Mouse (Mus musculus) liver, postnatal 0 days (tissue): ENCODE results near the gene P3h2. TPM values are rescaled to one million over a fixed set of nuclear protein-coding genes. Genes with fewer than 3 reads are reported as not detected.
A peak's percentile ranks its signal among the peaks of the same experiment; 100 is the strongest.

Source experiments
- ATAC-seq: fragments of 200-750 bp; cut with Nextera tagmentation; 2 replicates; pipeline ENCODE4 v1.8.0; 2017; ENCODE audit warnings: mild to moderate bottlenecking, moderate library complexity
- DNase-seq: peaks from one replicate; pipeline ENCODE4 v3.0.0-alpha.2; 2016
- H3K27ac ChIP-seq: fragments of 300-500 bp; sonication (generic); 2 replicates; pipeline ENCODE4 v1.5.1; 2014; ENCODE audit warnings: antibody characterized with exemption, moderate library complexity, mild to moderate bottlenecking, low read depth
- H3K27me3 ChIP-seq: fragments of 300-500 bp; sonication (generic); 2 replicates; pipeline ENCODE4 v1.6.1; 2014; ENCODE audit warnings: low read length, control low read depth, mixed read lengths; ENCODE audit not compliant: insufficient read depth
- H3K36me3 ChIP-seq: fragments of 300-500 bp; sonication (generic); replicated peaks from 2 replicates; pipeline ENCODE4 v1.6.1; 2014; ENCODE audit warnings: mild to moderate bottlenecking, control low read depth, low read length, moderate library complexity, mixed read lengths; ENCODE audit not compliant: insufficient read depth
- H3K4me1 ChIP-seq: fragments of 300-500 bp; sonication (generic); 2 replicates; pipeline ENCODE4 v1.6.1; 2014; ENCODE audit warnings: antibody characterized with exemption, mild to moderate bottlenecking, control low read depth; ENCODE audit not compliant: insufficient read depth
- H3K4me2 ChIP-seq: fragments of 300-500 bp; sonication (generic); 2 replicates; pipeline ENCODE4 v1.6.1; 2014; ENCODE audit warnings: low read depth, mild to moderate bottlenecking, low read length, moderate library complexity, mixed read lengths
- H3K4me3 ChIP-seq: fragments of 300-500 bp; sonication (generic); 2 replicates; pipeline ENCODE4 v1.5.1; 2014; ENCODE audit warnings: low read depth, low read length
- H3K9ac ChIP-seq: fragments of 300-500 bp; sonication (generic); replicated peaks from 2 replicates; pipeline ENCODE4 v1.6.1; 2014; ENCODE audit warnings: mild to moderate bottlenecking, moderate library complexity
- H3K9me3 ChIP-seq: fragments of 300-500 bp; sonication (generic); 2 replicates; pipeline ENCODE4 v1.6.1; 2016; ENCODE audit warnings: mild to moderate bottlenecking, control low read depth, low read length, mixed read lengths
- CTCF ChIP-seq: sonication (generic); IDR thresholded peaks from 2 replicates; pipeline ENCODE4 v1.5.1; 2016; ENCODE audit warnings: antibody characterized with exemption, low read depth
- EP300 ChIP-seq: IDR thresholded peaks from 2 replicates; pipeline ENCODE4 v1.6.1; 2016; ENCODE audit warnings: antibody characterized with exemption, low read depth, mild to moderate bottlenecking
- WGBS: fragments of 180-500 bp; shearing (Covaris S2); extraction: QIAGEN DNeasy Blood & Tissue Kit; methylation state at CpG from one replicate; pipeline ENCODE4 v1.1.7; 2014; ENCODE audit not compliant: insufficient replicate concordance; 5-methylcytosine and 5-hydroxymethylcytosine counted together
- polyA plus RNA-seq: library from polyadenylated mRNA; unstranded; fragments of >200 nt; fragmentation: Nextera tagmentation; extraction: Ambion mirVana; gene quantifications from 2 replicates; pipeline ENCODE4 v1.2.1, GENCODE M21; 2015

Gene P3h2
- polyA plus RNA-seq, 1 experiment from 2014 or later = 0.40 TPM

GRCm38 (mm10) chr16:26078100-26078422 is 27.5 kb downstream of the P3h2 start:
- no peaks in the 10 kb centered on the region for H3K9me3 ChIP-seq
- no peak overlapping the region for H3K4me2 ChIP-seq
- no peak for ATAC-seq
- no peak overlapping the region for H3K27ac ChIP-seq
- H3K9ac ChIP-seq = no peak overlapping the region
- no peaks in the 10 kb centered on the region for H3K36me3 ChIP-seq
- H3K4me3 ChIP-seq = no peak overlapping the region
- no peak for TF ChIP-seq CTCF
- TF ChIP-seq EP300 = no peak
- WGBS = 55% methylated on average over 2 of the region's 2 CpGs
- H3K4me1 ChIP-seq = no peaks in the 10 kb centered on the region
- DNase-seq = no peak
- no peaks in the 10 kb centered on the region for H3K27me3 ChIP-seq

- DNase-seq (no peak), ATAC-seq (no peak)
- H3K36me3 ChIP-seq = no peaks in the 10 kb centered on the region
- H3K4me1 ChIP-seq = no peaks in the 10 kb centered on the region
- no peaks in the 10 kb centered on the region for H3K27me3 ChIP-seq
- H3K4me2 ChIP-seq = no peak overlapping the region
- H3K9me3 ChIP-seq = no peaks in the 10 kb centered on the region
- no peak overlapping the region for H3K4me3 ChIP-seq
- no peak overlapping the region for H3K9ac ChIP-seq
- H3K27ac ChIP-seq = no peak overlapping the region
- 69% methylated on average over 10 of the region's 10 CpGs for WGBS
- TF ChIP-seq CTCF (no peak), EP300 (no peak)
Observed at GRCm38 (mm10) chr16:26077246-26078099, 28.1 kb downstream of the P3h2 start.

GRCm38 (mm10) chr16:26075063-26075462 is 30.5 kb downstream of the P3h2 start:
- Histone ChIP-seq H3K36me3 (no peaks in the 10 kb centered on the region), H3K4me1 (no peaks in the 10 kb centered on the region), H3K9ac (no peak overlapping the region), H3K4me2 (no peak overlapping the region), H3K9me3 (no peaks in the 10 kb centered on the region), H3K27me3 (no peaks in the 10 kb centered on the region), H3K4me3 (no peak overlapping the region), H3K27ac (no peak overlapping the region)
- TF ChIP-seq EP300 (no peak), CTCF (no peak)
- DNase-seq (no peak), ATAC-seq (no peak)

- TF ChIP-seq CTCF = no peak
- no peak for TF ChIP-seq EP300
- ATAC-seq (no peak), DNase-seq (no peak)
- H3K4me2 ChIP-seq = no peak overlapping the region
- 77% methylated on average over 3 of the region's 3 CpGs for WGBS
- H3K9ac ChIP-seq = no peak overlapping the region
- H3K4me3 ChIP-seq = no peak overlapping the region
- no peaks in the 10 kb centered on the region for H3K4me1 ChIP-seq
- H3K27me3 ChIP-seq = no peaks in the 10 kb centered on the region
- H3K36me3 ChIP-seq = no peaks in the 10 kb centered on the region
- no peak overlapping the region for H3K27ac ChIP-seq
- H3K9me3 ChIP-seq = no peaks in the 10 kb centered on the region
Observed at GRCm38 (mm10) chr16:26070376-26070775, 35.2 kb downstream of the P3h2 start.

DNA sequence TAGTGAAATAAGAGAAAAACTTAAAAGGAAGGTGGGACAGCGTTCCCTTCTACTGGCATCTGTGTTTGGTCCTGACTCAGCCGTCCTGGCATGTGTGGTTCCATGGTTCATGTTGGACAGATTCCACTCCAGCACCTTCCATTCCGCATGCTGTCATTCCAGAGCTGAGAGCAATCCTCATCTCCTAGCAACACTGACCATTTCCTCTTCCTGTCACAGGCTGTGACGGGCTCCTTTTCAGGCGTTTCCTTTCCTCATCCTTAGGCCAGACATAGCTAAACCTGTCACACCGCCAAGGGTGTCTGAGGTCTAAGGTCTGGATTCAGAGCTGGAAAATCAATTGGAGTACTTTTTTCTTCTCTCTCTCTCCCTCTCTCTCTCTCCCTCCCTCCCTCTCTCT is 40.5 kb downstream of the P3h2 start:
- 48% methylated on average over 6 of the region's 6 CpGs for WGBS
- Histone ChIP-seq H3K4me2 (no peak overlapping the region), H3K4me1 (no peaks in the 10 kb centered on the region), H3K36me3 (no peaks in the 10 kb centered on the region), H3K9me3 (no peaks in the 10 kb centered on the region), H3K9ac (no peak overlapping the region), H3K4me3 (no peak overlapping the region), H3K27me3 (no peaks in the 10 kb centered on the region), H3K27ac (no peak overlapping the region)
- TF ChIP-seq EP300 (no peak), CTCF (no peak)
- ATAC-seq = 0 out of 2 replicates have a peak, but pooled peaks have one; percentile 36
- DNase-seq = no peak

DNA sequence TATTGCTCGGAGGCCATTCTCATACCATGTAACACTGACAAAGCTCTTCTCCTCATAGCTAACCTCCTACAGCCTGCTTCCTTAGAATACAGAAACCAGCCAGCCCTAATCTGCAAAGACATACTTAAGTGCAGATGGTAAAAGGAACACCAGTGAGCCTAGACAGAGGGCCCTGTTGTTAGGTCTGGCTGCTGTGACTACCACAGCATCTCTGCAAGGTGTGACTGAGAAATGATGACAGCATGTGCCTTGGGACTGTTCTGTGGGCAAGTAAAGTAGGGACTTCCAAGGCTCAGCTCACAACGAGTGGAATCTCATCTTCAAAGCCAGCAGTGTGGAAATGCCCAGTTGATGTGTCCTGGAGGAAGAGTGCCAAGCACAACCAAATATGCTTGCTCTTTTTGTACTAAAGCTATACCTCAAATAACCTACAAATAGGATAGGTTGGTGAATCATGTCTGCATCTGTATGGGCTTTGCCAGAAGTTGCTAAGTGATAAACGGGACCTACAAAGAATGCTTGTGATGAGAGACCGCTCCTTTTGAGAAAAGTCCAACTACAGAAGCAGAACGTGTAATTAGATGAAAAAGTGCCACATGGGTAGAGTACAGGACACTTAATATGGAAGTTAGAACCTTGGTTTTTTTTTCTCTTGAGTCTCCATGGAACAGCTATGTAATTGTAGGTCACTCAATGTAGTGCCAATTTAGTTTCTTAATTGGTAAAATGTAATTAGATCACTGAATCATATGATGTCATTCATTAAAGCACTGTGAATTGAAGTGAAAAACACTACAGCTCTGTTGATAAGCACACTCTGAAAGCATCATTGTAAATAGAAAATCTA is 45.1 kb downstream of the P3h2 start:
- TF ChIP-seq EP300 = no peak
- TF ChIP-seq CTCF = no peak
- H3K27ac ChIP-seq = no peak overlapping the region
- H3K4me3 ChIP-seq = no peak overlapping the region
- H3K9ac ChIP-seq = no peak overlapping the region
- H3K4me2 ChIP-seq = no peak overlapping the region
- WGBS = 77% methylated on average over 5 of the region's 5 CpGs
- DNase-seq (no peak), ATAC-seq (no peak)
- no peaks in the 10 kb centered on the region for H3K36me3 ChIP-seq
- H3K9me3 ChIP-seq = no peaks in the 10 kb centered on the region
- H3K27me3 ChIP-seq = no peaks in the 10 kb centered on the region
- H3K4me1 ChIP-seq = no peaks in the 10 kb centered on the region
